Mouse (Mus musculus) olfactory bulb, adult 2 months (tissue): ENCODE results near the gene Sowahc.

ENCODE experiments used
- CTCF ChIP-seq: fragments of 200-500 bp; IDR thresholded peaks from 2 replicates; pipeline ENCODE4 v1.5.1; 2012; ENCODE audit warnings: low read depth, mild to moderate bottlenecking, low read length, moderate library complexity; ENCODE audit not compliant: insufficient read depth
- POLR2A ChIP-seq: fragments of 200-500 bp; IDR thresholded peaks from 2 replicates; pipeline ENCODE4 v1.6.1; 2012; ENCODE audit warnings: mild to moderate bottlenecking, low read depth, low read length, moderate library complexity; ENCODE audit not compliant: insufficient read depth

- TF ChIP-seq CTCF (no peak), POLR2A (no peak)
Measured at GRCm38 (mm10) chr10:59237757-59238156, 16.0 kb downstream of the Sowahc start.
